Mouse (Mus musculus) adrenal gland, adult 10 weeks (tissue): ENCODE results near the gene Aif1l. TPM values are rescaled to one million over a fixed set of nuclear protein-coding genes. Genes with fewer than 3 reads are reported as not detected.

Experiments
- polyA plus RNA-seq: library from polyadenylated mRNA; stranded (reverse); fragments of 350-450 nt; fragmentation: Illumina TruSeq; extraction: RNeasy Lipid Tissue Mini Kit (QIAGEN cat#74804); gene quantifications from one replicate; pipeline ENCODE4 v1.2.3, GENCODE M21; 2014; ENCODE audit warnings: low read depth, low replicate concordance

Aif1l gene
- 9.3 TPM for polyA plus RNA-seq

GRCm38 (mm10) chr2:31950058-31950871 is at the start of gene Aif1l:
Gene Aif1l (plus strand): TSS chr2:31950139.

GRCm38 (mm10) chr2:31974141-31974808 is 24.3 kb downstream of the Aif1l start, which contains the start of gene Nup214:
Gene Nup214 (plus strand): TSS chr2:31974436.

Other genes starting within 250 kb of the Aif1l start
- not detected for gene Qrfp, start 139.6 kb upstream of the Aif1l start, polyA plus RNA-seq
- not detected for gene Fibcd1, start 104.1 kb upstream of the Aif1l start, polyA plus RNA-seq
- gene Lamc3, start 62.8 kb upstream of the Aif1l start, polyA plus RNA-seq, result 0.87 TPM
- 58.6 TPM for gene Nup214, start 24.3 kb downstream of the Aif1l start, polyA plus RNA-seq
- gene Fam78a, start 134.7 kb downstream of the Aif1l start, polyA plus RNA-seq, result 0.29 TPM
- gene Plpp7, start 145.4 kb downstream of the Aif1l start, polyA plus RNA-seq, result 0.58 TPM
- gene Prrc2b, start 200.9 kb downstream of the Aif1l start, polyA plus RNA-seq, result 47.2 TPM